Mouse (Mus musculus): ENCODE results near the gene Tex2.

The Tex2 gene

DNA sequence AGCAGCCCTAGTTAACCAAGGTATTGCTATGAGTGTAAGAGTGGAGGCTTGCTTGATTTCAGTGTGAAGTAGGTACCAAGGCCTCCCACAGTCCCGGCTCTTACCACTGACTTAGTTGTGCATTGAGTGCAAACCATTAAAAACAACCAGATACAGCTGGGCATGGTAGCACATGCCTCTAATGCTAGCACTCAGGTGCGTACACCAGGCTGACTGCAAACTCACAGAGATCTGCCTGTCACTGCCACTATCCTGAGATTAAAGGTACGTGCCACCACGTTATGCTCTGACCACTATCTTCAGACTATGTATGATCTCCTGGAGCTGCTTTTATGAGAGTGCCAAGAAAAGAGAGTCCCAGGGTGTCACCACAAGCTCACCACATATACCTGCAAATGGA is 67.1 kb downstream of the Tex2 start:
- DNase-seq (ENCODE audit: extremely low read depth, low read depth) = no peak

DNA sequence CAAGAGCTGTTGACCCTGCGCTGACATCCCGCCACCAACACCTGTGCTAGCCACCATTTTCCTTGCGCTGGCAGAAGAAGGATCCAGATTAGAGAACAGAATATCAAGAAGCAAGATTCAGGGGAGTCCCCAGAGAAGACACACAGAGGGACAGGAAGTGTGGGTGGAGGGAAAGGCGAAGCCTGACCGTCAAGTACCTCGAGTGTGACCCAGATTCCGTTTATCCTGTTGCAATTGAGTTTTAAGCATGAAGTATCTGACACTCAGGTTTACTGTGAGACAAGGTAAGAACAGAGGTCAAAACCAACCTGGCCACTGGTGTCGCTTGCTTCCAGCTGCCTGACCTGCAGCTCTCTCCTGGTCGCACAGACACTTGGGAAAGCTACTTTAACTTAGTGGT is 68.3 kb downstream of the Tex2 start:
- no peak for DNase-seq (ENCODE audit: extremely low read depth, low read depth)

DNA sequence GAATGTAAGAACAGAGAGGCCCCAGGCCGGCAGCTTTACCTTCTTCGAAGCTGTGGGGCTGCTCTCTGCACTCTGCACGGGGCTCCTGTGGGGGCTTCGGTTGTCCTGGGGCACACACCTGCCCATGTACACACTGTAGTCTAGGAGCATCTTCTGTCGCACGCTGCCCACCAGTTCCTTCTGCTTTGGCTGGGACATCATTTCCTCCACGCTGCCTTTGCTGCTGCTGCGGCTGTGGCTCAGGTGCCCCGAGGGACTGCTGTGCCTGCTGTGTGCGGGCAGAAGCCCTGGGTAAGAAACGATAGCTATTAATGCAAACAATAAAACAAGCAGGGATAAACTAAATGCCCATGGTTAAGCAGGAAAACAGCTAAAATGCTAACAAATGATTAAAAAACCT is 69.1 kb downstream of the Tex2 start:
- no peak for DNase-seq (ENCODE audit: extremely low read depth, low read depth)

DNA sequence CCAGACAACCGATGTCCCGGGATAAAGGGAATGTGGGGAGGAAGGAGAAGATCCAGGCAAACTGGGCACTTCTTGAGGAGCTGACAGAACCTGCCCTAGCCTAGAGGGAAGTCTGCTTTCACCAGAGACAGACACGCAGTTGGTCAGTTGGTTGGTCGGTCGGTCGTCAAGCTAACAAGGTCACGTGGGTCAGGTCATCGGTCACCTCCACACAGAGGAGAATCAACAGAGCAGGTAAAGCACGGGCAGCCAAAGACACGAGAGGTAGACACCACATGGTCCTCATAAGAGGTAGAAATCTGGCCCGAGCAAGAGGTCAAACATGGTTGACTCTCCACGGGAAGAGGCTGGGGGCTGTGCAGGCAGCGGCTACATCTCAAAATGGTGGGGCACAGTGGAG is 70.2 kb downstream of the Tex2 start:
- DNase-seq (ENCODE audit: extremely low read depth, low read depth) = no peak

DNA sequence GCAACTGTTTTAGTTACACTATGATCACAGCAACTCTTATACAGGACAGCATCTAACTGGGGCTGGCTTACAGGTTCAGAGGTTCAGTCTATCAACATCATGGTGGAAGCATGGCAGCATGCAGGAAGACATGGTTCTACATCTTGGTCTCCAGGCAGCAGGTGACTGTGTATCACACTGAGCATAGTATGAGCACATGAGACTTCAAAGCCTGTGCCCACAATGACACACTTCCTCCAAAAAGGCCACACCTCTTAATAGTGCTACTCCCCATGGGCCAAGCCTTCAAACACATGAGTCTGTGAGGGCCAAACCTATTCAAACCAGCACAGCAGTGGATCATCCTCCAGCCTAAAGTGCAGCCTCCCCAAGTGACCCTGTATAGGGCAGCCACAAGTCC is 70.8 kb downstream of the Tex2 start:
- no peak for DNase-seq (ENCODE audit: extremely low read depth, low read depth)

DNA sequence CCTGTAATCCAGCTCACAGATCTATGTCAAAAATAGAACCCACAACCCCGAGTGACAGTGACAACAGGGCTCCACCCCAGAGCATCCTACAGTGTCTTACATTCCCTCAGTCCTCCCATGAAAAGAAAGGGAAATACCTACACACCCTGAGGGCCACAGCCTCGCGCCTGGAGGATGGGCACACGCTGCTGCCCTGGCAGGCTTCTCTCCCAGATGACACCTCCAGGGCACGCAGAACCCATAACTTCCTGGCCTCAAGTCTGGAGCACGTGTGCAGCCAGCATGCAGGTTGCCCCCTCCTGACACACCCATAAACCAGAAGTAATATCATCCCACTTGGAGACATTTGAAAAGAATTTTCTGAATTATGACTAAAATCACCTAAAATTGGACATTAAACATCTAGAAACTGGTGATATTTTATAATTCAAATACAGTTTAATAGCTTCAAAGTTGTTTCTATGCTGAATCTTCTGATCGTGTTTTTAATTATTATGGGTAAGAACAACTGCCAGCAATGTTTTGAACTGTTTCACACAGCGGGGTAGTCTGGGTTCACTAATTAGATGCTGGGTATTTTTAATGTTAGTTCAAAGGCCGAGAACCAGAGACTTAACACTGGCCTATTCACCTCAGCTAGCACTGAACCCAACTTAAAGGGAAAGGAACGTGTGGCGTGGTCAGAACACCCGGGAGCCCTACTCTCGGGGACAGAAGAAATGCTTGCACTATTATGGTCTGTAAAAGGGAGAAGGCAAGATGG is 72.5 kb downstream of the Tex2 start:
- DNase-seq (ENCODE audit: extremely low read depth, low read depth) = no peak

DNA sequence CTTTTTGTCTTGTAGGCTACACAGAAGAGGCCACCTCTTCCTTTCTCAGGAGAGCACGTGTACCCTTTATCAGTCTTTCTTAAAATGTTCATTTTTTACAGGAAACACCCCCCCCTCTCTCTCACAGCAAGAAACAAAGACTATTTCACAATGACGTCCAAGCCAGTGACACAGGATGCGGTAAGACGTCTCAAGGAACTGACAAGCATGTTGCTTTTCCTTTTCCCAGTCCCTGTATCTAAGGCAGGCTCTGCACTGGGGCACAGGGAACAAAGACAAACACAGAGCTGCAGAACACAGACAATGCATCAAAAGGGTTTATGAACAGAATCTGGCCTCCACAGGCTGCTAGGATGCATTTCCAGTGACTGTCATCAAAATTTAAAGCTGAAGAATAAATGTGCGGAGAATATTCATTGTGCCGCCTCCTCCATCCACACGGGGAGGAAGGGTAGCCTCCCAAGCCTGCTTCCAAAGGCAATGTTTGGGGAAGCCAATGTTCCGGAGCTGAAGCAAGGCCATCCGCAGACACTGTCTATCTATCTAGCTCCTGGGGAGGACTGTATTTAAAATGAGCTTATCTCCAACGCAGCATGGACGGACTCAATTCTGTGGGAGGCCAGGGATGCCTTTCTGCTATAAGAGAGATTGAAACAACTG is 76.8 kb downstream of the Tex2 start:
- DNase-seq (ENCODE audit: extremely low read depth, low read depth) = no peak

DNA sequence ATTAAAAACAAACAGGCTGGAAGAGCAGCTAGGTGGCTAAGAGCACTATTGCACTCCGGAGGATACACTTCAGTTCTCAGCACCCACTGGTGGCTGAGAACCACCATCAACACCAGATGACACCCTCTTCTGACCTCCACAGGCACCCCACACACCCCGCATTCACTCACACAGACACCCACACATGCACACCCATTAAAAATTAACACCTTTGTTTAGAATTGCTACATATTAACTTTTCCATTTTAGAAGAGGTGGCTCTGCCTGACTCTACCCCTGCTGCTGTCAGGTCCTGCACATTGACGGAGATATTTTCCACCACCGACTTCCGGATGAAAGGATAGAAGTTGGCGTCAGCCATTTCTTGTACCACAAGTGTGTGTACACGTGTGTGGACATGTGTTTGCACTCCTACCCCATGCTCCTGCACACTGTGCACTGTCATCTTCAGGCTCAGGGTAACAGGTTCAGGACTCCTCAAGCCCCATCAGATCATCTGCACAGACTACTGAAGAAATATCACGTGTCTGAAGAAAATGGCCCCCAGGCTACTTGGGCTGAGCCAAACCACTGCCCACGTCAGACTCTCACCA is 77.5 kb downstream of the Tex2 start:
- DNase-seq (ENCODE audit: extremely low read depth, low read depth) = no peak

DNA sequence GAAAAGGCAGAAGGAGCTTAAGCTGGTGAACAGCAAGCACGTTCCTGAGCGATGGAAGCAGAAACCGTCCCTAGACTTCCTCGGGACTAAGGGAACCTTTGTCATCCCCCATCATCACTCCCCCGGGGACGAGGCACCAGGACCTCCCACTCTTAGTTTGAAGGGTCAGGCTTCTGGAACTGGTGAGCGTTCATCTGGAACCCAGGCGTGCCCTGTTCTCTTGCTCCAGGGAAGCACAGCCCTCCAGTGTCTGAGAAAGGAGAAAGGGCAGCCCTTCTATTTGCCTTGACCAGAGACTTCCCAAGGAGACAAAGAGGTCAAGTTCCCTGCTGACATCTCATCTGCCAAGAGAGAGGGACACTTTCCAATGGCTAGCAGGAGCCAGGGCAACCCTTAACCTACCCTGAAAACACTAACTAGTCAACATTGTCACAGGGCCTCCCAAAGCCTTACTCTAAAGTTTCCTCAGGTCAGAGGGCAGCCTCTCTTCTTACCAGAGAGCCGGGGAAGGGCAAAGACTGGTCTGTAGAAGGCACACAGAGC is 80.9 kb downstream of the Tex2 start:
- DNase-seq (ENCODE audit: extremely low read depth, low read depth) = no peak

DNA sequence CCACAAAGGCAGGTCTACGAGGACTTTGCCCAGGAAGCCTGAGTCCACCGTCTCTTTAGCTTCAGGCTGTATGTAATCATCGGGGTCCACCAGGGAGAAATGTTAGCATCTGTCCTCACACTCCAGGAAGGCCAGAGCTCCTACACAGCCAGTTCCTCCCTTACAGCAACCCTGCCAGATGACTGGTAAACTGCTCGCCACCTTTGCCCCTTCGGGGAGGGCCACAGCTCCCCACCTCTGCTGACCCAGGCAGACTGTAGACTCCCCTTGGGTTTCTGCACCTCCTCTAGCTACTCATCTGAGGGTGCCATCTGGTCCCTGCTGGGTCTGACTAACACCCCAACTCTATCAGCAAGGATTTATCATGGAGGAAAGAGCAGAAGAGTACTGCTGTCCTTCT is 83.4 kb downstream of the Tex2 start:
- no peak for DNase-seq (ENCODE audit: extremely low read depth, low read depth)

DNA sequence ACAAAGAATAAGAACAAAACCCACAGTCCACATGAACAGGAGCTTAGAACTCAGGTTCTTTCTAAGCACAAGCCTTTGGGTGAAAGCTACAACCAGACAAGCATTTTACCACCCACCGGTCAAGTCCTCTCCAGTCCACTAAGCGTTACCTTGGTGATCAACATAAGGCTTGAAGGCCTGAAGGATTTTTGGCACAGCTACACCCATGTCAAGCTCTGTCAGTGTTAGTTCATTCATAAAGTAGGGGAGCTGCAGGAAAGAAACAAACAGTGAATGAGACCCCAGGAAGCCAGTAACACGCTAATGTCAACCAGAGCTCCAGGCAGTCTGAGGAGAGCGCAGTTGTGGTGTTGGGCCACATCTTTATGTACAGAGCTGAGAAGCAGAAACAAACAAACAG is 84.1 kb downstream of the Tex2 start:
- DNase-seq (ENCODE audit: extremely low read depth, low read depth) = no peak

DNA sequence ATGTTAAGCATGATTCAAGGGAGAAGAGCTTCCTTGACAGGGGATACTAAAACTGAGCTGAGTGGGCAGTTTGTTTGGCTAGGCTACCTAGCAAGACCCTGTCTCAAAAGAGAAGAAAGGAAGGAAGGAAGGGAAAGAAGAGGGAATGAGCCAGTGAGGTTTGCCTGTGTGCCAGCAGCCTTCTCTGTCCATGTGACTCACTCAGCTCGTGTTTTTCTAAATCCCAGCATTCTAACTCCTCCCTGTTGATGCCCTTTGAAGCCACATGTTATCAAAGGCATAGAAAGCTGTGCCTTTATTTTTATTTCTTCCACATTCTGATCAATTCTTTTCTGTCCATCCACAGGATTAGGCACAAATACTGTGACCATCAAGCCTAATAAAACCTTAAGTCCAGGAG is 85.3 kb downstream of the Tex2 start:
- DNase-seq (ENCODE audit: extremely low read depth, low read depth) = no peak

DNA sequence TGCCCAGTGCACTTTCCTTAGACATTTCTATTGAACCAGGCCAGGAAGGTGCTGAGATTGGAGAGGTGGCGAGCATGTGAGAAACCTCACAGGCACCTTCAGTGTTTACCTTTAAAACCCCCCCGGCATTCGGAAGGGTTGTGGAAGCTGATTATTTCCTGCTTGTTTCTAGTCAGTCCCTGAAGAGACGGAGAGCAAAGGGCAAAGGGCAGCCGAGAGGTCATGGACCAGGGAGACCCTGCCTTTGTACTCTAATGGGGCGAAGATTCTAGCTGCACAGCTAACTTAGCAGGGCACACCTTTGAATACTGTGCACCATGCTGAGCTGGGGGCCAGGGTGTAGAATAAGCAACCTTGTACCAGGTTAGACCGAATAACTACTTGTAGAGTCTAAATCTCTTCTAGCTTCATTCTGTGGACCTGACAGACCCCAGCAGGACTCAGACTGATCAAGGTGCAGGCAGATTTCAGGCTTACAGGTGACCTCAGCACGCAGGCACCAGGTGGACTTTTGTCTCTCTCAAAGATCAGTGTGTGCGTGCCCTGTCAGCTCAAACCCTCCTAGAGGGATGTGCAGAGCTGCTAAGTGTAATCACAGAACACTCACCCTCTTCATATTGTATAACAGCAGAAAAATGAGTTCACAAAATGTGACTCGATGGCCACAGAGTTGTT is 85.9 kb downstream of the Tex2 start:
- DNase-seq (ENCODE audit: extremely low read depth, low read depth) = no peak

DNA sequence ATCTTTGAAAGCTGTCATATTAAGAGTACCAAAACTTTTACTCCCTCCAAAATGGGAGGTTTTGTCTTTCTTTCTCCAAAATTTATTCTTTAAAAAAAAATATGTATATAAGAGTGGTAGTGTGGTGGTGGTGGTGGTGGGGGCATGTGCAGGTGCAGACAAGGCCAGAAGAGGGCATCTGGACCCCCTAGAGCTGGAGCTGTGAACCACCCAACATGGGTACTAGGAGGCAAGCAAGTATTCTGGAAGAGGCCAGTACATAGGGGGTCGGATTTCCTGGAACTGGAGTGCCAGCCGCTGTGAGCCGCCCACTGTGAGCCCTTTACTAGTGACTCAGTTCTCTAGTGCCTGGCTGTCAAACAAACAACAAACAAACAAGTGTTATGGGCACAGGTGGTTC is 90.7 kb downstream of the Tex2 start:
- no peak for DNase-seq (ENCODE audit: extremely low read depth, low read depth)

DNA sequence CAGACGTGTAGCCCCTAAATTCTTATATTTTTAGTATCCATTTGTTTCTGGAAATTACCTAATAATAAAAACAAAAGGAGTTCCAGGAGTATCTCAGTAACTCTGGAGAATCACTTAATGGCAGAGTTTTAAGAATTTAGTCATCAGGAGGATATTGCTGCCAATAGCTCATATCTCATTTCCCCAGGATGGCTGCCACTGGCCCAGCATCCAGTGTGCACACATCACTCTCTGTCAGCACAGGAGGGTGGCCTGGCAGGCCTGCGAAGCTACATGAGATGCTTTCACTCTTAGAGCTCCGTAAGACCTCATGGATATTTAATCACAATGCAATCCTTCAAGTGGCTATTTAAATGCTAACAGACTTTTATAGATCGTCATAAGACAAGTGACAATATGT is 91.6 kb downstream of the Tex2 start:
- DNase-seq (ENCODE audit: extremely low read depth, low read depth) = no peak

DNA sequence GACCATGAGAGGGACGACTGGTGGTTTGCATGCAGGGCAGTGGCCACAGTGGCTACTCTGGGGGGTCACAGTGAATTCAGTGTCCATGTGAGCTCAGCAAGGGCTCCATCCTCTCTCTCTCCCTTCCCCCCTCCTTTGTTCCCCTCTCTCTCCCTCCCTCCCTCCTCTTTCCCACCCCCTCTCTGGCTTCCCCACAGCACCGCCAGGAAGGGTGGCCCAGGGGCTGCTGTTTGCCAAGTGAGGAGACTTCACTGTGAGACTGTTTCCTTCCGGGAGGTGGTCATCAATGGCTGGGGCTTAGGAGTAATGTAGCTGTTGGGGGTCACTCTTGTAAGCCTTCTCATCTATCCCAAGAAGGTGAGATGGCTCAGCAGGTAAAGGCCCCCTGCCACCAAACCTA is 92.8 kb downstream of the Tex2 start:
- no peak for DNase-seq (ENCODE audit: extremely low read depth, low read depth)

DNA sequence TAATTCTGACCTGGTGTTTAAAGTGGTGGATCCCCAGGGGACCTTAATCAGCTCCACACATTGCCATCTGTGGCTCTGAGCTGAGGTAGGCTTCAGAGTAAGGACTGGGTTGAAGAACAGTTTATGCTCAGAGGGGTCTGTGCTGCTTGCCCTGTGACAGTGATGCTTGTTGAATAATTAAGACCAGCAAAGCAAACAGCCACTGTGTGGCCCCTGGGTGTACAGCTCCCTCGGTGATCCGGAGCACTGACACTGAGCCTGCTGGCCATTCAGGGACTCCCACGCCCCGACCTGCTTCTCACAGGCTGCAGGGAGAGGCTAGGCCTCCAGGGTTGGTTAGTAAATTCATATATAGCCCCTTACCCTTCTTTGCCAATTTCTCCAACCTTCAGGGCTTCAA is 93.7 kb downstream of the Tex2 start:
- no peak for DNase-seq (ENCODE audit: extremely low read depth, low read depth)

DNA sequence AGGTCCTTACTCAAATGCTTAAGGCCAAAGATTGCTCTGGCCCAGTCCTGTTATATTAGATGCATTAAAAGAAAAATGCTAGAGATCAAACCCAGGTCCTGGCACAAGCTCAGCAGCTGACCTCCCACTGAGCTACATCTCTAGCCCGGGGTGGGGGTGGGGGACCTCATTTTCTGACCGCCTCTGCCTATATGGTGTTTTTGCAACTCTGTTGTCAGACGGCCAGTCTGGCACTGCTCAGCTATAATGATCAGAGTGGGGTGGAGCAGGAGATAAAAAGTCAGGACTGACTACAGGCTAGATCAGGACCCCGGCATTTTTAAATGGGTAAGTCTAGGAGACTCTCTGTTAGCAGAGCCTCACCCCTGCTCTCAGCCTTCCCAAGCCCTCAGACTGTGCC is 94.8 kb downstream of the Tex2 start:
- DNase-seq (ENCODE audit: extremely low read depth, low read depth) = no peak

DNA sequence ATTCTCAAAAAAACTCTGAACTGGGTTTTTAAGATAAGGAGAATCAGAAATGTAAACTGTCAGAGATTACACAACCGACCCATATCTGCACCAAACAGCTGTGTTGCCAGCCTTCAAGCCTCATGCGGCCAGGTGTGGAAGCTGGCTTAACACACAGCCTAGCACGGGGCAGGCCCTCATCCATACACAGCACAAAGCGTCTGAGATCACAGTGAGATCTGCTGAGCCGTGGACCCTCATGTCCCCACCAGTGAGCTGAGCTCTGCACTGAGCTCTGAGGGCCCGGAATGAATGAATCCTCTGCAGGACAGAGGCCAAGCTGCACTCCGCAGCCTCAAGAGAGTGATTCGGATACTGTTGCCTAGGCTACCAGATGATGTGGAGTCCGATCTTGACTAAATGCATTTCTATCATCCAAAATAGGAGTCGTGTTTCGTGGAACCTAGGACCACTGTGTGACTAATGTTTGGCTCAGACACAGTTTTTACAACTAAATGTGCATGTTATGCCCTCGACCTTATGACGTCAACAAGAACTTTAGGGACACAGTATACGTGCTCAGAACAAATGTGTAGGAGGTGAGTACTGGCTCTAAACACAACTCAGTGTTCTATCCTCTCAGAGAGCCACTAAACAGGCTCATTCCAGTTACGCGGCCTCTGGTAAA is 98.0 kb downstream of the Tex2 start:
- DNase-seq (ENCODE audit: extremely low read depth, low read depth) = peak; percentile 14

DNA sequence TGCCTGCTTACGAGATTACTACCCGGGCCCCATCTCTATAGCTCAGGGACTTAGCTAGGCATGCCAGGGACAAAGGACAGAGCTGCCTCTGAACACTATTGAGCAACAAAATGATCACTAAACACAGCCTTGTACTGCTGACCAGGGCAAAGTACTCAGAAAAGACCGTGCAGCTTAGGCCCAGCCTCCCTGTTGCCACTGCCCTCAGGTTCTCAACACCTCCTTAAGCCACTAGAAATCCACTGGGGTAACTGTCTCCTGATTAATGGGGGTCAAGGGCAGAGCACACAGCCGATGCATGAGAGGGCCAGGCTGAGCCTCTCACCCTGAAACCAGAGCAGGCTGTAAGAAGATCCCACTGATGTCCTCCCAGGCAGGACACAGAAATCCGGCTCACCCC is 98.8 kb downstream of the Tex2 start:
- no peak for DNase-seq (ENCODE audit: extremely low read depth, low read depth)

DNA sequence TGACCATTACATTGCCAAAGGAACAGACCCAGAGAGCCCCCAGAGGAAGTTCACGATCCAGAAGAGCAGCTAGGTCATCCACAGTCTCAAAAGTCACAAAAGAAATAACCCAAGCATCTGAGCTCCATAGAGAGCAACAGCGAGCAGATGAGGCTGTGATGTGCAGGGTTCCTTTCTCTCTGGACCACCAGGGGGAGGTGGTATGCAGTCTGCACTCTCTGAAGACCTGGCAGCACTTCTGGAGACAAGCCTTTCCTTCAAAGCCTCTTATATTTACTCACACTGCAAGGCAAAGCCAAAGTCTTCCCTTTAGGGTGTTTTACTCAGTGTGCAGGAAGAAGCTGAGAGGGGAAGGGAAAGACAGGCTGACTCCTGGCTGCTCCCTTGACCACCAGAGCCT is 100.1 kb downstream of the Tex2 start:
- no peak for DNase-seq (ENCODE audit: extremely low read depth, low read depth)

DNA sequence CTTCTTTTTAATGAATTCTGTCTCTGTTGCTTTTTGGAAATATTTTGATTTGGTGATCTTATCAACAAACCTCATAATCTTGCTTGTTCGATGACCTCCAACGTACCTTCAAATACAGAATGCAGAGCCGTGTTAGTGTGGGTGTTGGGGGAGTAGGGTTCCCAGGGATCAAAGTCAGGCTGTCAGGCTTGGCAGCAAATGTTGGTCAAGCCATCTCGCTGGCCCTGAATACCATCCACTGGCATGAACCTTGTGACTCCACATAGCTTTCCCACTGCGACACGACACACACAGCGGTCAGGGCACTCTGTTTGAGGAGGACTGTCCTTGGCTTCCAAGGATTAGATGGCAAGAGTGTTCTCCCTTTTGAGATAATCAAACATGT is 101.2 kb downstream of the Tex2 start:
- no peak for DNase-seq (ENCODE audit: extremely low read depth, low read depth)

All from MEL-GATA-1-ER (cell line).